Comparison of ENCODE assay signal across 15 mouse cellular contexts in the genomic region with DNA sequence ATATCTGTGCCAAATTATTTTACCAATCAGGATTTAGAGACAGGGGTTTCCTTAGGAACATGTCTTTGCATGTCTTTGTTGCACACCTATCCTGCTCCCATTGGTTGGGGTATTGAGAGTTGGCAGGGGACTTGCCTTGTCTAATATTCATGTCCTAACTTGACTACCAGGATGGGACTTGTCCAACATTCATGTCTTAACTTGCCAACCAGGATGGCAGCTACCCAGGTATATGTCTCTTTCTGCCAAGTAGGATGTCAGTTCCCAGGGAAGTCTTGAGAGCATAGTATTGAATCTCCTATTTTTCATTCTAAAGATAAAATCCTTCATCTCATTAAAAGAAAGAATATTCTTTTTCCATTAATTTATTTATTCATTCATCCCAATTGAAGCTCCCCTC.
"Had no signal": no experiment of that assay in that cellular context is flagged by ENCODE, and none has a peak within 500 bp of the region (broad histone marks: within the 10 kb centered on the region; RNA-seq: fewer than 3 reads in every experiment).

No protein-coding gene starts in this region.

- H3K9me3 ChIP-seq: neural tube, embryonic 15.5 days; stomach, embryonic 15.5 days had no signal

- H3K36me3 ChIP-seq: neural tube, embryonic 15.5 days; stomach, embryonic 15.5 days had no signal

- H3K4me1 ChIP-seq: neural tube, embryonic 15.5 days; stomach, embryonic 15.5 days had no signal

- H3K27ac ChIP-seq: neural tube, embryonic 15.5 days; stomach, embryonic 15.5 days; stomach, postnatal 0 days had no signal

- H3K27me3 ChIP-seq: neural tube, embryonic 15.5 days; stomach, embryonic 15.5 days had no signal

- DNase-seq: retina, postnatal 1 day; right cerebral cortex, adult 18-20 months; right cerebral cortex, postnatal 14 days; right cerebral cortex, postnatal 25 days; right cerebral cortex, postnatal 4 days; spleen, adult 18-20 months; thymus, adult 18-20 months; thymus, adult 2 months; thymus, postnatal 14 days; thymus, postnatal 25 days; thymus, postnatal 36 days; thymus, postnatal 4 days had no signal

- H3K4me3 ChIP-seq: neural tube, embryonic 15.5 days; stomach, embryonic 15.5 days had no signal

- H3K9ac ChIP-seq: neural tube, embryonic 15.5 days; stomach, embryonic 15.5 days had no signal
